Mouse (Mus musculus) myocyte (in vitro differentiated cells): Measurements from ENCODE around the gene Casp3.

Source experiments
- CEBPB ChIP-seq: IDR thresholded peaks from 2 replicates; pipeline ENCODE4 v1.6.1; 2011; ENCODE audit warnings: mild to moderate bottlenecking, moderate library complexity; ENCODE audit not compliant: poor library complexity, insufficient read depth, severe bottlenecking
- E2F4 ChIP-seq: IDR thresholded peaks from one replicate; pipeline ENCODE4 v1.6.1; 2011; ENCODE audit warnings: mild to moderate bottlenecking, control low read depth, moderate library complexity; ENCODE audit not compliant: insufficient read depth
- MAX ChIP-seq: IDR thresholded peaks from one replicate; pipeline ENCODE4 v1.6.1; 2011; ENCODE audit warnings: low read depth, mild to moderate bottlenecking, control low read depth
- MYOD1 ChIP-seq, 3 experiments: IDR thresholded peaks; one replicate each; pipeline ENCODE4 v1.6.1; 2011; ENCODE audit warnings: control low read depth in 2 of 3, low read depth in 2 of 3, mild to moderate bottlenecking in 2 of 3, moderate library complexity in 1 of 3; ENCODE audit not compliant: insufficient read length in 2 of 3, control insufficient read depth in 1 of 3
- MYOG ChIP-seq, 3 experiments: IDR thresholded peaks; one replicate each; pipeline ENCODE4 v1.6.1; 2011; ENCODE audit warnings: control low read depth in 2 of 3, low read depth in 2 of 3, mild to moderate bottlenecking in 2 of 3; ENCODE audit not compliant: insufficient read length in 2 of 3, control insufficient read depth in 1 of 3, insufficient read depth in 1 of 3
- POLR2A ChIP-seq: IDR thresholded peaks from one replicate; pipeline ENCODE4 v1.6.1; 2011; ENCODE audit warnings: low read depth, mild to moderate bottlenecking, control low read depth, moderate library complexity; ENCODE audit not compliant: insufficient read length
- POLR2AphosphoS2 ChIP-seq: IDR thresholded peaks from one replicate; pipeline ENCODE4 v1.6.1; 2011; ENCODE audit warnings: low read depth, control low read depth; ENCODE audit not compliant: insufficient read length
- SRF ChIP-seq: IDR thresholded peaks from one replicate; pipeline ENCODE4 v1.6.1; 2011; ENCODE audit warnings: low read depth; ENCODE audit not compliant: control insufficient read depth, insufficient read length
- TCF12 ChIP-seq: IDR thresholded peaks from one replicate; pipeline ENCODE4 v1.6.1; 2011; ENCODE audit warnings: mild to moderate bottlenecking, control low read depth; ENCODE audit not compliant: poor library complexity, insufficient read depth, severe bottlenecking
- USF1 ChIP-seq: IDR thresholded peaks from one replicate; pipeline ENCODE4 v1.6.1; 2011; ENCODE audit warnings: low read depth, mild to moderate bottlenecking, control low read depth, moderate library complexity

DNA sequence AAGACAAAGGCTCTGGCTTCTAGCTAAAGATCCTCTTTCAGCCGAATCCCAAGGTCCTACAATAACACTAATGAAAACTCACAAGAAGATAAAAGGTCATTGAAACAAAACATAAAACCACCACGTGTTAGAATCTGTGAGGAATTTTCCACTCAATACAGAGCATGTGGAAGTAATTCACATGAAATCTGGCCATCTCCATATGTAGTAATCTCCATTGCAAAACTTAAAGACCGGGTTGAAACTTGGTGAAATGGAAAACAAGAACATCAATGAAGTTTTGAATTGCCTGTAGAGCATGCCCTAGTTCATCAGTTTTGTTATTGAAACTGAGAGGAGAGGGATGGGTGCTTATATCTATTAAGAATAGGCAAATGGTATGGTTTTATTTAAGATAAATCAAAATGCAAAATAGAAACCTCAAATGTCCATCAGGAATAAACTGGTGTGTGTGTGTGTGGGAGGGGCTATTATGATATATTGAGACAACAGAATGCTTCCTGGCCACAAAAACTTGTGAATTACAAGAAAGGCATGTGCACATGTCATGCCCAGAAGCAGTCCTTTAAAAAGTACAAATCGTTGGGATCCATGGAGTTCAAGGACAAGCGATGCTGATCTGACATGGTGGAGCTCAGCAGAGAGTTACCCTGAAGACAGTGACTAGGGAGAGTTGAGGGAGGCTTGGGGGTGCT is 63.7 kb downstream of the Casp3 start:
- TF ChIP-seq USF1 (no peak), MYOD1 (IDR thresholded peaks at IDR 0.05; ENCODE audit: control insufficient read depth in 1 of 3, insufficient read length in 2 of 3, low read depth in 2 of 3) (no peak), POLR2AphosphoS2 (no peak), MYOG (IDR thresholded peaks at IDR 0.05; ENCODE audit: control insufficient read depth in 1 of 3, insufficient read depth in 1 of 3, insufficient read length in 2 of 3, low read depth in 2 of 3) (no peak), POLR2A (no peak), MAX (no peak), SRF (no peak), TCF12 (no peak), CEBPB (no peak), E2F4 (no peak)
